Mouse (Mus musculus): ENCODE results near the gene Cox10.

Cox10 gene

GRCm38 (mm10) chr11:63957207-63957606, 122.1 kb downstream of the Cox10 start:
- CTCF ChIA-PET = no interaction called here

- CTCF ChIA-PET = no interaction called here
Measured at GRCm38 (mm10) chr11:63956748-63957147, 122.5 kb downstream of the Cox10 start.

GRCm38 (mm10) chr11:63953887-63954286, 125.4 kb downstream of the Cox10 start:
- CTCF ChIA-PET = no interaction called here

GRCm38 (mm10) chr11:63952743-63953191, 126.5 kb downstream of the Cox10 start:
- CTCF ChIA-PET = no interaction called here

GRCm38 (mm10) chr11:63951831-63952631, 127.2 kb downstream of the Cox10 start:
- CTCF ChIA-PET = no interaction called here

GRCm38 (mm10) chr11:63948371-63948770, 130.9 kb downstream of the Cox10 start:
- CTCF ChIA-PET = no interaction called here

GRCm38 (mm10) chr11:63947024-63947423, 132.2 kb downstream of the Cox10 start:
- CTCF ChIA-PET = no interaction called here

- CTCF ChIA-PET = no interaction called here
Measured at GRCm38 (mm10) chr11:63943947-63944346, 135.3 kb downstream of the Cox10 start.

- CTCF ChIA-PET = no interaction called here
Measured at GRCm38 (mm10) chr11:63943268-63943890, 135.9 kb downstream of the Cox10 start.

GRCm38 (mm10) chr11:63942177-63942576, 137.1 kb downstream of the Cox10 start:
- CTCF ChIA-PET = no interaction called here

GRCm38 (mm10) chr11:63936641-63937040, 142.6 kb downstream of the Cox10 start:
- CTCF ChIA-PET = no interaction called here

GRCm38 (mm10) chr11:63926901-63927300, 152.4 kb downstream of the Cox10 start:
- CTCF ChIA-PET = no interaction called here

GRCm38 (mm10) chr11:63925161-63925582, 154.1 kb downstream of the Cox10 start:
- CTCF ChIA-PET = interaction anchor here (1.1 kb wide), 1 partner anchor 11 kb away, joined by 8 read pairs; no protein-coding TSS in a partner anchor

GRCm38 (mm10) chr11:63924286-63924930, 154.9 kb downstream of the Cox10 start:
- CTCF ChIA-PET = interaction anchor here (1.1 kb wide), 1 partner anchor 10 kb away, joined by 8 read pairs; no protein-coding TSS in a partner anchor

GRCm38 (mm10) chr11:63923386-63923785, 155.9 kb downstream of the Cox10 start:
- CTCF ChIA-PET = no interaction called here

GRCm38 (mm10) chr11:63922091-63922621, 157.1 kb downstream of the Cox10 start, which contains the start of gene Hs3st3b1:
Hs3st3b1 (minus strand) TSS chr11:63922290.
- CTCF ChIA-PET = no interaction called here

GRCm38 (mm10) chr11:63921044-63921951, 158.0 kb downstream of the Cox10 start:
- CTCF ChIA-PET = no interaction called here

- CTCF ChIA-PET = no interaction called here
Measured at GRCm38 (mm10) chr11:63920531-63920930, 158.7 kb downstream of the Cox10 start.

- CTCF ChIA-PET = no interaction called here
Measured at GRCm38 (mm10) chr11:63919211-63920098, 159.8 kb downstream of the Cox10 start.

Measured in spleen, embryonic (tissue).